Comparison of ENCODE assay signal across 15 mouse cellular contexts in genomic region chr4:88264536-88264935, GRCm38 (mm10).
"Had no signal": no experiment of that assay in that cellular context is flagged by ENCODE, and none has a peak within 500 bp of the region (broad histone marks: within the 10 kb centered on the region; RNA-seq: fewer than 3 reads in every experiment).

No protein-coding gene starts in this region.

- H3K36me3 ChIP-seq: limb, embryonic 12.5 days; liver, embryonic 13.5 days; lung, embryonic 15.5 days; midbrain, embryonic 12.5 days; stomach, embryonic 15.5 days had no signal

- H3K9ac ChIP-seq: limb, embryonic 12.5 days; liver, embryonic 13.5 days; liver, postnatal 0 days; lung, embryonic 15.5 days; midbrain, embryonic 12.5 days; stomach, embryonic 15.5 days had no signal

- H3K9me3 ChIP-seq: limb, embryonic 12.5 days; liver, embryonic 13.5 days; lung, embryonic 15.5 days; megakaryocyte, embryonic 14.5 days; midbrain, embryonic 12.5 days; stomach, embryonic 15.5 days had no signal

- H3K4me1 ChIP-seq: limb, embryonic 12.5 days; liver, embryonic 13.5 days; lung, embryonic 15.5 days; stomach, embryonic 15.5 days had no signal

- DNase-seq: kidney, adult 18-20 months; kidney, postnatal 10 days; kidney, postnatal 4 days; liver; liver, embryonic 13.5 days; liver, postnatal 0 days; lung, postnatal 14 days; right cerebral cortex, postnatal 14 days; thymus, postnatal 36 days had no signal

- H3K4me3 ChIP-seq: limb, embryonic 12.5 days; liver, embryonic 13.5 days; lung, embryonic 15.5 days; megakaryocyte, embryonic 14.5 days; midbrain, embryonic 12.5 days; stomach, embryonic 15.5 days had no signal

- H3K27me3 ChIP-seq: limb, embryonic 12.5 days; liver, embryonic 13.5 days; lung, embryonic 15.5 days; megakaryocyte, embryonic 14.5 days; midbrain, embryonic 12.5 days; stomach, embryonic 15.5 days had no signal

- H3K4me2 ChIP-seq: limb, embryonic 12.5 days; liver, embryonic 13.5 days; lung, embryonic 15.5 days; midbrain, embryonic 12.5 days; stomach, embryonic 15.5 days had no signal

- ATAC-seq: liver, postnatal 0 days had no signal

- H3K27ac ChIP-seq: limb, embryonic 12.5 days; liver, embryonic 13.5 days; lung, embryonic 15.5 days; macrophage; midbrain, embryonic 12.5 days; stomach, embryonic 15.5 days had no signal
